Mouse (Mus musculus) intestine, embryonic 16.5 days (tissue): ENCODE results near the gene Irf2bpl. TPM values are rescaled to one million over a fixed set of nuclear protein-coding genes. Genes with fewer than 3 reads are reported as not detected.

Source experiments
- ATAC-seq: fragments of 200-750 bp; cut with Nextera tagmentation; 2 replicates; pipeline ENCODE4 v1.8.0; 2017; ENCODE audit warnings: moderate TSS enrichment, moderate library complexity
- H3K27ac ChIP-seq: fragments of 300-500 bp; sonication (generic); 2 replicates; pipeline ENCODE4 v1.5.1; 2014; ENCODE audit warnings: mild to moderate bottlenecking, low read length
- H3K27me3 ChIP-seq: fragments of 300-500 bp; sonication (generic); replicated peaks from 2 replicates; pipeline ENCODE4 v1.6.1; 2014; ENCODE audit warnings: low read length, control low read depth, mixed read lengths; ENCODE audit not compliant: control insufficient read depth, insufficient read depth
- H3K36me3 ChIP-seq: fragments of 300-500 bp; sonication (generic); 2 replicates; pipeline ENCODE4 v1.6.1; 2014; ENCODE audit warnings: low read length, control low read depth; ENCODE audit not compliant: control insufficient read depth, insufficient read depth
- H3K4me1 ChIP-seq: fragments of 300-500 bp; sonication (generic); 2 replicates; pipeline ENCODE4 v1.6.1; 2014; ENCODE audit warnings: low read length, control low read depth, mixed read lengths; ENCODE audit not compliant: control insufficient read depth, insufficient read depth
- H3K4me2 ChIP-seq: fragments of 300-500 bp; sonication (generic); 2 replicates; pipeline ENCODE4 v1.6.1; 2014; ENCODE audit warnings: low read depth, low read length, control low read depth
- H3K4me3 ChIP-seq: fragments of 300-500 bp; sonication (generic); 2 replicates; pipeline ENCODE4 v1.5.1; 2014; ENCODE audit warnings: mild to moderate bottlenecking, low read length
- H3K9ac ChIP-seq: fragments of 300-500 bp; sonication (generic); 2 replicates; pipeline ENCODE4 v1.6.1; 2014; ENCODE audit warnings: low read depth, low read length
- H3K9me3 ChIP-seq: fragments of 300-500 bp; sonication (generic); 2 replicates; pipeline ENCODE4 v1.6.1; 2016; ENCODE audit warnings: low read length, control low read depth; ENCODE audit not compliant: control insufficient read depth
- WGBS: fragments of 180-500 bp; shearing (Covaris S2); extraction: QIAGEN DNeasy Blood & Tissue Kit; methylation state at CpG from one replicate; pipeline ENCODE4 v1.1.7; 2014; 5-methylcytosine and 5-hydroxymethylcytosine counted together
- polyA plus RNA-seq: library from polyadenylated mRNA; unstranded; fragments of >200 nt; fragmentation: Nextera tagmentation; extraction: Ambion mirVana; gene quantifications from 2 replicates; pipeline ENCODE4 v1.2.1, GENCODE M21; 2015

Irf2bpl gene
- 8.2 and 10.9 TPM in 2 replicates for polyA plus RNA-seq

- Histone ChIP-seq H3K4me1 (peaks cover 40% of the 10 kb centered on the region), H3K4me2 (peak within 1 kb of the TSS; percentile 86), H3K27me3 (no peaks in the 10 kb centered on the region), H3K27ac (peak within 1 kb of the TSS; percentile 100), H3K36me3 (peaks cover 2% of the 10 kb centered on the region; the same call in 1 of the 2 replicates), H3K9me3 (no peaks in the 10 kb centered on the region), H3K9ac (peak within 1 kb of the TSS; percentile 96), H3K4me3 (peak within 1 kb of the TSS; percentile 82)
- peak; percentile 86 for ATAC-seq
- WGBS: under 1% methylated on average over 70 of the region's 82 CpGs
These were observed at the start of gene Irf2bpl for GRCm38 (mm10) chr12:86884197-86885058. Gene Irf2bpl, minus strand, starts transcription at chr12:86884798.

- Histone ChIP-seq H3K4me3 (no peak overlapping the region), H3K4me1 (no peaks in the 10 kb centered on the region), H3K27me3 (no peaks in the 10 kb centered on the region), H3K36me3 (no peaks in the 10 kb centered on the region), H3K9ac (no peak overlapping the region), H3K27ac (no peak overlapping the region), H3K4me2 (no peak overlapping the region), H3K9me3 (peaks cover 3% of the 10 kb centered on the region; the same call in 1 of the 2 replicates)
- WGBS: 34% methylated on average over 6 of the region's 6 CpGs
- ATAC-seq: no peak
These were observed 48.0 kb upstream of the Irf2bpl start for GRCm38 (mm10) chr12:86932575-86932952.

- 15% methylated on average over 7 of the region's 7 CpGs for WGBS
- Histone ChIP-seq H3K27ac (no peak overlapping the region), H3K36me3 (no peaks in the 10 kb centered on the region), H3K9me3 (peaks cover 3% of the 10 kb centered on the region; the same call in 1 of the 2 replicates), H3K9ac (no peak overlapping the region), H3K4me1 (no peaks in the 10 kb centered on the region), H3K4me2 (no peak overlapping the region), H3K27me3 (no peaks in the 10 kb centered on the region), H3K4me3 (no peak overlapping the region)
- ATAC-seq: no peak
These were observed 47.4 kb upstream of the Irf2bpl start for GRCm38 (mm10) chr12:86931919-86932574.

- Histone ChIP-seq H3K4me1 (no peaks in the 10 kb centered on the region), H3K27ac (no peak overlapping the region), H3K36me3 (no peaks in the 10 kb centered on the region), H3K27me3 (no peaks in the 10 kb centered on the region), H3K4me2 (no peak overlapping the region), H3K9ac (no peak overlapping the region), H3K9me3 (peaks cover 3% of the 10 kb centered on the region; the same call in 1 of the 2 replicates), H3K4me3 (no peak overlapping the region)
- ATAC-seq: no peak
- WGBS: 82% methylated on average over 6 of the region's 6 CpGs
These were observed 46.5 kb upstream of the Irf2bpl start for GRCm38 (mm10) chr12:86930934-86931729.

GRCm38 (mm10) chr12:86923837-86924236, 39.2 kb upstream of the Irf2bpl start:
- peak; percentile 28; the same call in 1 of the 2 replicates for ATAC-seq
- H3K9ac ChIP-seq: no peak overlapping the region
- H3K9me3 ChIP-seq: peaks cover 3% of the 10 kb centered on the region; the same call in 1 of the 2 replicates
- no peak overlapping the region for H3K4me2 ChIP-seq
- H3K4me1 ChIP-seq: peaks cover 3% of the 10 kb centered on the region
- no peak overlapping the region for H3K4me3 ChIP-seq
- 2% methylated on average over 5 of the region's 5 CpGs for WGBS
- no peaks in the 10 kb centered on the region for H3K36me3 ChIP-seq
- H3K27me3 ChIP-seq: no peaks in the 10 kb centered on the region
- H3K27ac ChIP-seq: no peak overlapping the region

- WGBS: 73% methylated on average over 17 of the region's 17 CpGs
- no peak overlapping the region for H3K4me2 ChIP-seq
- no peaks in the 10 kb centered on the region for H3K9me3 ChIP-seq
- H3K4me1 ChIP-seq: peaks cover 15% of the 10 kb centered on the region
- ATAC-seq: peak; percentile 33
- H3K27ac ChIP-seq: peak overlapping the region; percentile 43; the same call in 1 of the 2 replicates
- no peaks in the 10 kb centered on the region for H3K36me3 ChIP-seq
- H3K9ac ChIP-seq: 0 out of 2 replicates have a peak overlapping the region, but pooled peaks have one; percentile 29
- no peak overlapping the region for H3K4me3 ChIP-seq
- H3K27me3 ChIP-seq: no peaks in the 10 kb centered on the region
These were observed 34.6 kb upstream of the Irf2bpl start for GRCm38 (mm10) chr12:86918983-86919722.

- Histone ChIP-seq H3K9ac (no peak overlapping the region), H3K4me3 (no peak overlapping the region), H3K27ac (peak overlapping the region; percentile 43; the same call in 1 of the 2 replicates), H3K27me3 (no peaks in the 10 kb centered on the region), H3K36me3 (no peaks in the 10 kb centered on the region), H3K4me1 (peaks cover 16% of the 10 kb centered on the region), H3K4me2 (no peak overlapping the region), H3K9me3 (no peaks in the 10 kb centered on the region)
- whole genome bisulfite sequencing: 20% methylated on average over 11 of the region's 11 CpGs
- ATAC-seq: peak; percentile 80
These were observed 33.9 kb upstream of the Irf2bpl start for GRCm38 (mm10) chr12:86918361-86918967.

GRCm38 (mm10) chr12:86916796-86917573, 32.4 kb upstream of the Irf2bpl start:
- H3K27ac ChIP-seq: no peak overlapping the region
- H3K27me3 ChIP-seq: no peaks in the 10 kb centered on the region
- H3K4me1 ChIP-seq: peaks cover 23% of the 10 kb centered on the region
- no peak overlapping the region for H3K4me2 ChIP-seq
- H3K9me3 ChIP-seq: no peaks in the 10 kb centered on the region
- H3K4me3 ChIP-seq: no peak overlapping the region
- no peak overlapping the region for H3K9ac ChIP-seq
- ATAC-seq: no peak
- no peaks in the 10 kb centered on the region for H3K36me3 ChIP-seq
- 81% methylated on average over 7 of the region's 7 CpGs for WGBS
